Comparison of ENCODE assay signal across 8 mouse cellular contexts in the genomic region with DNA sequence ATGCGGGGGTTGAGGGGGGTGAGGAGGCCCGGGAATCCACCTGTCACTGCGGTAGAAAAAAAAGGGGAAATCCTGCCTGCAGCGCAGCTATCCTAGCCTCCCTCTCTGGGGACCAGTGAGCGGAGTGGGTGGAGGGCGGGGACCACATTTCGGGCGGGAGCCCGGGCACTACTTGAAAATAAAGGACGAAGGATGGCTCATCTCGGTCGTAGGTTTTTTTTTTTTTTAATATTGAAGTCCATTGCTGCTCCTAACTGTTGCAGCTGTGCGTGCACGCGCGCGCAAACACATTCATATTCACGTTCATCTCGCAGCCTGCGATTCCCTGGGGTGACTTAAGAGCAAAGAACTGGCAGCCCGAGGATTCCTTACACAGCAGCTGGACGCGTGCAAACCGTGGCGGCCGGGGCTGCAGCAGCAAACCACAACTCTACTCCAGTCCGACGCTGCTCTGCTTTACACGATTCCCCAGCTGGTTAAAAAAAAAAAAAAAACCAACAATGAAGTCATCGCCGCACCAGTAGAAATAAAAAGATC. TPM values are rescaled to one million over a fixed set of nuclear protein-coding genes. Genes with fewer than 3 reads are reported as not detected.
A peak's percentile ranks its signal among the peaks of the same experiment; 100 is the strongest.
DNase-seq lines count a peak whose midpoint lies in the region; ATAC-seq and TF ChIP-seq lines count a peak whose summit lies in the region.

No protein-coding gene starts in this region.

- H3K27ac ChIP-seq in hindbrain, postnatal 0 days: peak overlapping the region; percentile 85
- H3K27ac ChIP-seq in limb, embryonic 14.5 days (replicated peaks; ENCODE audit: low read depth, low read length): no peak overlapping the region
- H3K27ac ChIP-seq in midbrain, embryonic 16.5 days (ENCODE audit: low read length): peak overlapping the region; percentile 85

- TF ChIP-seq CTCF in brain, embryonic 14.5 days (IDR thresholded peaks at IDR 0.05; ENCODE audit: borderline replicate concordance, extremely low read depth, insufficient read depth, insufficient read length): no peak
- TF ChIP-seq CTCF in hindbrain, postnatal 0 days (IDR thresholded peaks at IDR 0.05; ENCODE audit: low read depth): no peak

- no peaks in the 10 kb centered on the region for H3K9me3 ChIP-seq in hindbrain, postnatal 0 days (ENCODE audit: low read length)
- no peaks in the 10 kb centered on the region for H3K9me3 ChIP-seq in limb, embryonic 14.5 days (ENCODE audit: control insufficient read depth, low read length)
- H3K9me3 ChIP-seq in midbrain, embryonic 16.5 days (replicated peaks; ENCODE audit: control insufficient read depth, low read length, poor library complexity, severe bottlenecking): no peaks in the 10 kb centered on the region

- 30% methylated on average over 31 of the region's 31 CpGs for WGBS in hindbrain, postnatal 0 days
- 16% methylated on average over 24 of the region's 31 CpGs for WGBS in limb, embryonic 14.5 days
- WGBS in midbrain, embryonic 16.5 days: 23% methylated on average over 31 of the region's 31 CpGs

- peak overlapping the region; percentile 60 for H3K4me3 ChIP-seq in hindbrain, postnatal 0 days (ENCODE audit: low read length)
- peak overlapping the region; percentile 56 for H3K4me3 ChIP-seq in limb, embryonic 14.5 days (replicated peaks; ENCODE audit: low read length)
- peak overlapping the region; percentile 62 for H3K4me3 ChIP-seq in midbrain, embryonic 16.5 days (ENCODE audit: low read depth, low read length)

- H3K4me1 ChIP-seq in hindbrain, postnatal 0 days (ENCODE audit: insufficient read depth, low read length): no peaks in the 10 kb centered on the region
- H3K4me1 ChIP-seq in limb, embryonic 14.5 days (ENCODE audit: control insufficient read depth, insufficient read depth, low read length): no peaks in the 10 kb centered on the region
- peaks cover 3% of the 10 kb centered on the region; the same call in 1 of the 2 replicates for H3K4me1 ChIP-seq in midbrain, embryonic 16.5 days (ENCODE audit: control insufficient read depth, insufficient read depth, low read length)

- ATAC-seq in hindbrain, postnatal 0 days: peak; percentile 35
- peak; percentile 19; the same call in 1 of the 2 replicates for ATAC-seq in limb, embryonic 14.5 days (ENCODE audit: low FRiP score, low read depth)
- peak; percentile 59 for ATAC-seq in midbrain, embryonic 16.5 days

- H3K9ac ChIP-seq in hindbrain, postnatal 0 days (replicated peaks; ENCODE audit: low read length): peak overlapping the region; percentile 35
- peak overlapping the region; percentile 47; the same call in 1 of the 2 replicates for H3K9ac ChIP-seq in limb, embryonic 14.5 days (ENCODE audit: low read depth, low read length, severe bottlenecking)
- H3K9ac ChIP-seq in midbrain, embryonic 16.5 days (ENCODE audit: low read depth, low read length): peak overlapping the region; percentile 12; the same call in 1 of the 2 replicates

- intact Hi-C loops in left cerebral cortex, postnatal 4 days (cut with DNase I): no loop called here

- H3K27me3 ChIP-seq in hindbrain, postnatal 0 days (ENCODE audit: insufficient read depth, low read length): no peaks in the 10 kb centered on the region
- H3K27me3 ChIP-seq in limb, embryonic 14.5 days (ENCODE audit: control insufficient read depth, insufficient read depth, low read length): no peaks in the 10 kb centered on the region; the same call in 1 of the 2 replicates
- H3K27me3 ChIP-seq in midbrain, embryonic 16.5 days (ENCODE audit: control insufficient read depth, insufficient read depth, low read depth, low read length): no peaks in the 10 kb centered on the region

- peak overlapping the region; percentile 48 for H3K4me2 ChIP-seq in hindbrain, postnatal 0 days (ENCODE audit: low read depth, low read length)
- H3K4me2 ChIP-seq in limb, embryonic 14.5 days (replicated peaks; ENCODE audit: low read depth, low read length, severe bottlenecking): peak overlapping the region; percentile 46
- H3K4me2 ChIP-seq in midbrain, embryonic 16.5 days (ENCODE audit: low read length): peak overlapping the region; percentile 48

- no peaks in the 10 kb centered on the region for H3K36me3 ChIP-seq in hindbrain, postnatal 0 days (ENCODE audit: insufficient read depth, low read length)
- no peaks in the 10 kb centered on the region for H3K36me3 ChIP-seq in limb, embryonic 14.5 days (ENCODE audit: control insufficient read depth, insufficient read depth, low read length)
- no peaks in the 10 kb centered on the region for H3K36me3 ChIP-seq in midbrain, embryonic 16.5 days (ENCODE audit: control insufficient read depth, insufficient read depth, low read length)

- peak; percentile 19 for DNase-seq in left cerebral cortex, adult 11 months (ENCODE audit: low spot score)
- DNase-seq in left cerebral cortex, postnatal 4 days: no peak
- peak; percentile 90 for DNase-seq in brain, embryonic 14.5 days (ENCODE audit: low read depth)
- DNase-seq in frontal cortex, postnatal 14 days (ENCODE audit: low spot score in 2 of 2): peak; percentile 27 to 43
- peak; percentile 76 for DNase-seq in hindbrain, postnatal 0 days (ENCODE audit: low spot score)
- peak; percentile 35 for DNase-seq in limb, embryonic 14.5 days (ENCODE audit: low spot score)
- DNase-seq in thymus, postnatal 10 days (ENCODE audit: low spot score in 2 of 2): no peak

- TF ChIP-seq POLR2A in brain, embryonic 14.5 days (IDR thresholded peaks at IDR 0.05; ENCODE audit: borderline replicate concordance, extremely low read depth, insufficient read depth, insufficient read length, poor library complexity, severe bottlenecking): 0 out of 2 replicates have a peak, but pooled peaks have one; percentile 11
- TF ChIP-seq POLR2A in limb, embryonic 14.5 days (IDR thresholded peaks at IDR 0.05; ENCODE audit: borderline replicate concordance, extremely low read depth, insufficient read depth, insufficient read length): no peak

RNA-seq across cellular contexts. Expression of a gene that starts 0.7 kb away (rescaled TPM):
- 10 to 100 TPM; 86.2 to 94.6 TPM for total RNA-seq in left cerebral cortex, postnatal 4 days (2021)
- 5.8 and 6.9 TPM in 2 replicates for polyA plus RNA-seq in brain, embryonic 14.5 days (2012; rRNA removed)
- total RNA-seq in hindbrain, postnatal 0 days (2014; rRNA removed): 17.0 and 17.9 TPM in 2 replicates
- 3.6 and 4.1 TPM in 2 replicates for polyA plus RNA-seq in hindbrain, postnatal 0 days (2015; fragmentation: Nextera tagmentation; extraction: Ambion mirVana)
- polyA plus RNA-seq in limb, embryonic 14.5 days (2012; rRNA removed): 2.8 and 3.3 TPM in 2 replicates
- 2.5 TPM in 2 replicates for polyA plus RNA-seq in limb, embryonic 14.5 days (2014; fragmentation: Nextera tagmentation; extraction: Ambion mirVana)
- polyA plus RNA-seq in midbrain, embryonic 16.5 days (2015; fragmentation: Nextera tagmentation; extraction: Ambion mirVana): 4.7 and 4.8 TPM in 2 replicates

Comparison
In these comparisons a context has a peak if more than half of its experiments do, and no peak if none do; other contexts are left out.
1. DNase-seq: peak in left cerebral cortex, adult 11 months (single experiment), brain, embryonic 14.5 days (single experiment), frontal cortex, postnatal 14 days (2 of 2), hindbrain, postnatal 0 days (single experiment) and limb, embryonic 14.5 days (single experiment); none in left cerebral cortex, postnatal 4 days (single experiment) and thymus, postnatal 10 days (0 of 2).
2. Peak in every context shown above with its lines, with median percentiles within 50 percentile points of each other: ATAC-seq, H3K4me2 ChIP-seq, H3K4me3 ChIP-seq and H3K9ac ChIP-seq.